Mouse (Mus musculus) cerebellum, adult 2 months (tissue): Measurements from ENCODE around the gene Dcaf5. TPM values are rescaled to one million over a fixed set of nuclear protein-coding genes. Genes with fewer than 3 reads are reported as not detected.
"Not testable (repeated sequence)": the region's sequence is repeated elsewhere in the genome, so short reads cannot be mapped to it uniquely, and the experiment has no call there.

Experiments used
- DNase-seq, 2 experiments: peaks; one replicate each; pipeline ENCODE4 v3.0.0; 2021
- H3K27ac ChIP-seq: fragments of 200-500 bp; 2 replicates; pipeline ENCODE4 v1.5.1; 2012; ENCODE audit warnings: low read length, control low read depth, inconsistent platforms; ENCODE audit not compliant: insufficient read depth
- H3K27me3 ChIP-seq: fragments of 200-500 bp; 2 replicates; pipeline ENCODE4 v1.6.1; 2012; ENCODE audit warnings: inconsistent platforms, mild to moderate bottlenecking, low read length, moderate library complexity; ENCODE audit not compliant: control insufficient read depth, insufficient read depth
- H3K4me1 ChIP-seq: fragments of 200-500 bp; 2 replicates; pipeline ENCODE4 v1.6.1; 2011; ENCODE audit warnings: low read length; ENCODE audit not compliant: control insufficient read depth, insufficient read depth
- H3K4me3 ChIP-seq: fragments of 200-500 bp; replicated peaks from 2 replicates; pipeline ENCODE3; 2011; ENCODE audit warnings: mild to moderate bottlenecking, low read depth, low read length, control low read depth; ENCODE audit not compliant: insufficient read depth
- CTCF ChIP-seq: fragments of 200-500 bp; IDR thresholded peaks from 2 replicates; pipeline ENCODE4 v1.5.1; 2011; ENCODE audit warnings: low read depth, mild to moderate bottlenecking, control low read depth, low read length, moderate library complexity, borderline replicate concordance; ENCODE audit not compliant: insufficient read depth
- POLR2A ChIP-seq: fragments of 200-500 bp; IDR thresholded peaks from 2 replicates; pipeline ENCODE4 v1.6.1; 2011; ENCODE audit warnings: low read length, control low read depth, borderline replicate concordance; ENCODE audit not compliant: insufficient read depth
- WGBS: fragments of 180-500 bp; shearing (Covaris S2); methylation state at CpG from one replicate; pipeline ENCODE4 v1.1.7; 2018; 5-methylcytosine and 5-hydroxymethylcytosine counted together
- polyA plus RNA-seq: library from polyadenylated mRNA; depleted of rRNA; stranded (reverse); fragments of >200 nt; gene quantifications from 2 replicates; pipeline ENCODE4 v1.2.3, GENCODE M21; 2012

Dcaf5 gene
- polyA plus RNA-seq, 1 experiment: 36.5 TPM

GRCm38 (mm10) chr12:80462292-80462896 is 26.0 kb upstream of the Dcaf5 start:
- 8% methylated on average over 10 of the region's 10 CpGs for WGBS
- not testable (repeated sequence) for H3K27me3 ChIP-seq, H3K27ac ChIP-seq, H3K4me1 ChIP-seq, H3K4me3 ChIP-seq
- peak; percentile 11; the same call in 1 of the 2 replicates for TF ChIP-seq CTCF
- DNase-seq: peak; percentile 45 to 53

- TF ChIP-seq CTCF: no peak
- no peak for TF ChIP-seq POLR2A
- no peak for DNase-seq
- Histone ChIP-seq H3K4me3 (no peak overlapping the region), H3K4me1 (no peaks in the 10 kb centered on the region), H3K27me3 (no peaks in the 10 kb centered on the region), H3K27ac (no peak overlapping the region)
- WGBS: 66% methylated on average over 5 of the region's 5 CpGs
Observed at GRCm38 (mm10) chr12:80458033-80458432, 21.6 kb upstream of the Dcaf5 start.

- 75% methylated on average over 1 of the region's 1 CpGs for WGBS
Observed at GRCm38 (mm10) chr12:80453506-80453905, 17.1 kb upstream of the Dcaf5 start.

GRCm38 (mm10) chr12:80444525-80445109 is 8.2 kb upstream of the Dcaf5 start:
- Histone ChIP-seq H3K27ac (no peak overlapping the region), H3K27me3 (no peaks in the 10 kb centered on the region), H3K4me1 (no peaks in the 10 kb centered on the region), H3K4me3 (no peak overlapping the region)
- WGBS: 86% methylated on average over 9 of the region's 9 CpGs
- no peak for DNase-seq
- TF ChIP-seq POLR2A (no peak), CTCF (no peak)

More at GRCm38 (mm10) chr12:80453506-80453905, 17.1 kb upstream of the Dcaf5 start:
- no peak overlapping the region for H3K4me3 ChIP-seq
- DNase-seq: no peak
- H3K27ac ChIP-seq: no peak overlapping the region
- H3K4me1 ChIP-seq: no peaks in the 10 kb centered on the region
- no peaks in the 10 kb centered on the region for H3K27me3 ChIP-seq
- TF ChIP-seq POLR2A (no peak), CTCF (no peak)

GRCm38 (mm10) chr12:80440957-80441356 is 4.6 kb upstream of the Dcaf5 start:
- Histone ChIP-seq H3K27me3 (no peaks in the 10 kb centered on the region), H3K4me3 (no peak overlapping the region), H3K27ac (no peak overlapping the region), H3K4me1 (no peaks in the 10 kb centered on the region)
- no peak for TF ChIP-seq POLR2A
- TF ChIP-seq CTCF: 0 out of 2 replicates have a peak, but pooled peaks have one; percentile 11
- no peak for DNase-seq
- WGBS: 57% methylated on average over 2 of the region's 2 CpGs

- Histone ChIP-seq H3K27ac (no peak overlapping the region; the same call in 1 of the 2 replicates), H3K4me1 (no peaks in the 10 kb centered on the region), H3K27me3 (no peaks in the 10 kb centered on the region), H3K4me3 (peak overlapping the region; percentile 98)
- WGBS: 58% methylated on average over 4 of the region's 4 CpGs
- DNase-seq: no peak
- no peak for TF ChIP-seq POLR2A
- TF ChIP-seq CTCF: no peak
Observed at GRCm38 (mm10) chr12:80437051-80437675, 762 bp upstream of the Dcaf5 start.

GRCm38 (mm10) chr12:80435887-80436286 is 514 bp downstream of the Dcaf5 start:
- WGBS: 0% methylated on average over 9 of the region's 10 CpGs
- no peak for DNase-seq
- Histone ChIP-seq H3K4me3 (peak overlapping the region; percentile 98), H3K4me1 (no peaks in the 10 kb centered on the region), H3K27me3 (no peaks in the 10 kb centered on the region), H3K27ac (peak overlapping the region; percentile 74)
- TF ChIP-seq CTCF (no peak), POLR2A (no peak)
